In the genomic region with DNA sequence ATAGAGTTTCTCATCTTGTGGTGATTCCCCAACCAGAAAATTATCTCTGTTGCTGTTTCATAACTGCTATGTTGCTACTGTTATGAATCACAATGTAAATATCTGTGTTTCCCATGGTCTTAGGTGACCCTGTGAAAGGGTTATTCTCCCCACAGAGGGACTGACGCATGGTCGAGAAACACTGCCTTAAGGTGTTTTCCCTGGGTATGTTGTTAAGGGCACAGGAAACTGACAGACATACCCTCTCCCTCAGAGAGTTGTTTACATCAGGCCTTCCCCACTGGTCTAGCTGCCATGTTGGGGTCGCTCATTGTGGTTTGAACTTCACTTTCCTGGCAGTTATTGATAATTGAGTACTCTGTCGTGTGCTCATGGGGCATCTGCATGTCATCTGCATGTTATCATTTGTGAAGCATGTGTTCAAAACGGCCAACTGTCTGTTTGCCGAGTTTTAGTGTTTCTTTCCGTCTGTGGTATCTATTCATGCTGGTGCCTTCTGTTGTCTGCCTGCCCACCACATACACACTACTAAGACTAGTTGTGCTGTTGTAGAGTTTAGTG, we compare ENCODE assay signal across 17 mouse cellular contexts. TPM values are rescaled to one million over a fixed set of nuclear protein-coding genes. Genes with fewer than 3 reads are reported as not detected.
DNase-seq lines count a peak whose midpoint lies in the region; ATAC-seq and TF ChIP-seq lines count a peak whose summit lies in the region.
"Had no signal": no experiment of that assay in that cellular context is flagged by ENCODE, and none has a peak within 500 bp of the region (broad histone marks: within the 10 kb centered on the region; RNA-seq: fewer than 3 reads in every experiment).

No protein-coding gene starts in this region.

- WGBS in spleen, adult 2 months = 31% methylated on average over 7 of the region's 7 CpGs
- WGBS in bone marrow, adult 2 months = 51% methylated on average over 7 of the region's 7 CpGs
- WGBS in liver, embryonic 16.5 days (ENCODE audit: insufficient replicate concordance) = 35% methylated on average over 7 of the region's 7 CpGs
- WGBS in intestine, postnatal 0 days = 76% methylated on average over 7 of the region's 7 CpGs

- no peak for TF ChIP-seq POLR2A in spleen, adult 2 months (IDR thresholded peaks at IDR 0.05; ENCODE audit: low read depth, low read length)
- no peak for TF ChIP-seq POLR2A in bone marrow, adult 2 months (IDR thresholded peaks at IDR 0.05; ENCODE audit: borderline replicate concordance, control insufficient read depth, low read depth, low read length)

- H3K4me2 ChIP-seq in liver, embryonic 16.5 days (ENCODE audit: low read depth, low read length) = no peak overlapping the region
- H3K4me2 ChIP-seq in intestine, postnatal 0 days (replicated peaks; ENCODE audit: low read depth) = no peak overlapping the region
- H3K4me2 ChIP-seq: heart, embryonic 15.5 days; midbrain, embryonic 12.5 days had no signal

- H3K9me3 ChIP-seq in liver, embryonic 16.5 days (replicated peaks; ENCODE audit: control insufficient read depth, low read length) = no peaks in the 10 kb centered on the region
- H3K9me3 ChIP-seq in intestine, postnatal 0 days (ENCODE audit: control insufficient read depth) = no peaks in the 10 kb centered on the region
- H3K9me3 ChIP-seq: heart, embryonic 15.5 days; hindbrain, embryonic 10.5 days; midbrain, embryonic 12.5 days had no signal

- DNase-seq in spleen, adult 2 months (ENCODE audit: low read depth in 1 of 2, low spot score in 2 of 2) = no peak
- no peak for DNase-seq in spleen, adult 18-20 months
- DNase-seq in left cerebral cortex, adult 9 months (ENCODE audit: low spot score in 2 of 2) = no peak
- no peak for DNase-seq in yolk sac, embryonic 10.5 days (ENCODE audit: low spot score)
- no peak for DNase-seq in left cerebral cortex, adult 11 months (ENCODE audit: low spot score)
- DNase-seq: cerebellum, adult 2 months; left cerebral cortex, postnatal 4 days; lung, adult 18-20 months; lung, postnatal 36 days; right cerebral cortex, postnatal 14 days; thymus, adult 2 months had no signal

- ATAC-seq in liver, embryonic 16.5 days (ENCODE audit: low read depth) = peak; percentile 9; the same call in 1 of the 2 replicates
- ATAC-seq in intestine, postnatal 0 days = no peak

- H3K27me3 ChIP-seq in spleen, adult 2 months (ENCODE audit: control insufficient read depth, insufficient read depth, low read length) = no peaks in the 10 kb centered on the region
- H3K27me3 ChIP-seq in liver, embryonic 16.5 days (ENCODE audit: control insufficient read depth, insufficient read depth, low read depth, low read length) = no peaks in the 10 kb centered on the region
- no peaks in the 10 kb centered on the region for H3K27me3 ChIP-seq in intestine, postnatal 0 days (replicated peaks; ENCODE audit: control insufficient read depth, insufficient read depth, low read length)
- H3K27me3 ChIP-seq: heart, embryonic 15.5 days; midbrain, embryonic 12.5 days had no signal

- no peak for TF ChIP-seq CTCF in spleen, adult 2 months (IDR thresholded peaks at IDR 0.05; ENCODE audit: extremely low read depth, insufficient read depth, insufficient read length, insufficient replicate concordance)
- no peak for TF ChIP-seq CTCF in bone marrow, adult 2 months (IDR thresholded peaks at IDR 0.05; ENCODE audit: control insufficient read depth, insufficient read depth, low read length)
- TF ChIP-seq CTCF in intestine, postnatal 0 days (IDR thresholded peaks at IDR 0.05; ENCODE audit: low read depth) = no peak

- no peak overlapping the region for H3K9ac ChIP-seq in liver, embryonic 16.5 days (ENCODE audit: low read depth, low read length)
- H3K9ac ChIP-seq in intestine, postnatal 0 days (ENCODE audit: low read depth, low read length) = no peak overlapping the region
- H3K9ac ChIP-seq: heart, embryonic 15.5 days; midbrain, embryonic 12.5 days had no signal

- no peak overlapping the region for H3K4me3 ChIP-seq in spleen, adult 2 months (ENCODE audit: extremely low read depth, insufficient read depth, insufficient read length)
- no peak overlapping the region for H3K4me3 ChIP-seq in bone marrow, adult 2 months (replicated peaks; ENCODE audit: control insufficient read depth, low read depth, low read length)
- H3K4me3 ChIP-seq in liver, embryonic 16.5 days (ENCODE audit: low read depth, low read length) = no peak overlapping the region
- no peak overlapping the region for H3K4me3 ChIP-seq in intestine, postnatal 0 days (ENCODE audit: low read depth, low read length)
- H3K4me3 ChIP-seq: heart, embryonic 15.5 days; hindbrain, embryonic 10.5 days; midbrain, embryonic 12.5 days had no signal

- peak overlapping the region; percentile 59 for H3K27ac ChIP-seq in spleen, adult 2 months (ENCODE audit: insufficient read depth, low read length)
- H3K27ac ChIP-seq in bone marrow, adult 2 months (ENCODE audit: control insufficient read depth, insufficient read depth, low read depth, low read length, poor library complexity) = peak overlapping the region; percentile 54; the same call in 1 of the 2 replicates
- no peak overlapping the region for H3K27ac ChIP-seq in liver, embryonic 16.5 days (ENCODE audit: low read length)
- H3K27ac ChIP-seq in intestine, postnatal 0 days (ENCODE audit: low read depth, low read length) = no peak overlapping the region
- H3K27ac ChIP-seq: heart, embryonic 15.5 days; hindbrain, embryonic 10.5 days; midbrain, embryonic 12.5 days had no signal

- H3K36me3 ChIP-seq in spleen, adult 2 months (ENCODE audit: control insufficient read depth, insufficient read depth, low read length) = peaks cover 3% of the 10 kb centered on the region; the same call in 1 of the 2 replicates
- H3K36me3 ChIP-seq in liver, embryonic 16.5 days (ENCODE audit: control insufficient read depth, insufficient read depth) = no peaks in the 10 kb centered on the region
- no peaks in the 10 kb centered on the region for H3K36me3 ChIP-seq in intestine, postnatal 0 days (ENCODE audit: control insufficient read depth, insufficient read depth)

- peaks cover 7% of the 10 kb centered on the region for H3K4me1 ChIP-seq in spleen, adult 2 months (ENCODE audit: control insufficient read depth, insufficient read depth, insufficient read length)
- H3K4me1 ChIP-seq in bone marrow, adult 2 months (ENCODE audit: control insufficient read depth, insufficient read depth, low read length) = peaks cover 1% of the 10 kb centered on the region
- H3K4me1 ChIP-seq in liver, embryonic 16.5 days (ENCODE audit: control insufficient read depth, low read depth, low read length) = no peaks in the 10 kb centered on the region; the same call in 1 of the 2 replicates
- H3K4me1 ChIP-seq in intestine, postnatal 0 days (replicated peaks; ENCODE audit: control insufficient read depth, insufficient read depth, low read length) = no peaks in the 10 kb centered on the region

RNA-seq across cellular contexts. Expression of a gene that starts 11.6 kb away (rescaled TPM):
- 6.9 and 7.9 TPM in 2 replicates for polyA plus RNA-seq in spleen, adult 2 months (2012; rRNA removed)
- 2.6 TPM in 2 replicates for polyA plus RNA-seq in bone marrow, adult 2 months (2011; ENCODE audit: insufficient read depth, insufficient read length, low replicate concordance, missing spikeins)
- polyA plus RNA-seq in liver, embryonic 16.5 days (2015; fragmentation: Nextera tagmentation; extraction: Ambion mirVana) = 1.5 and 1.9 TPM in 2 replicates
- polyA plus RNA-seq in intestine, postnatal 0 days (2015; fragmentation: Nextera tagmentation; extraction: Ambion mirVana) = 3.9 and 4.6 TPM in 2 replicates

Comparison
In these comparisons a context has a peak if more than half of its experiments do, and no peak if none do; other contexts are left out.
1. H3K27ac ChIP-seq: peak in spleen, adult 2 months (single experiment) and bone marrow, adult 2 months (single experiment); none in liver, embryonic 16.5 days (single experiment) and intestine, postnatal 0 days (single experiment).